Mouse (Mus musculus): ENCODE measurements around the gene Cacna1d. TPM values are rescaled to one million over a fixed set of nuclear protein-coding genes. Genes with fewer than 3 reads are reported as not detected.

The Cacna1d gene
- total and polyA plus RNA-seq, 3 experiments, result 0.04 to 0.66 (median 0.08) TPM

DNA sequence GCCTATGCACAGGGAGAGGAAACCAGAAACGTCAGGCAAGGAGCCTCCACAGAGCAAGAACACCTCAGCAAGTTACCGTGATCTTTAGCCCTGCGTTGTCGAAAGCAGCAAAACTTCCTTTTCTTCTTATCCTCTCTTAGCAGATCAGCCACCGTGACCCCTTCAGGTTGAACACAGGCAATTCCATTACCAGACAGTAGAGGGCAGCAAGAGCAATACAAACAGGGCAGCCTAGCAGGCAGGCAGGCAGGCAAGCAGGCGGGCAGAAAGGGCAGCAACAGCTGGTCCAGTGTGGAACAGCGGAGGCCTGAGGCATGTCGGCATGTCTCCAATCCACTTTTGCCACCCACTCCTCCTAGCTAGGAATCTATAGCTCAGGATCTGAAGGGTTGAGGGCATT is 354.3 kb downstream of the Cacna1d start:
- no peak overlapping the region for H3K4me3 ChIP-seq (replicated peaks in 1 of 3; ENCODE audit: low read depth in 2 of 3, low read length in 2 of 3, poor library complexity in 1 of 3)
- in situ Hi-C loops (cut with MboI; ENCODE audit: low pct_ligation_motif_present, low pct_unique_long_range_greater_than_20kb, low sequenced_read_pairs), result no loop called here
- dilution Hi-C loops (cut with MboI; ENCODE audit: extremely low pct_ligation_motif_present, extremely low pct_unique_long_range_greater_than_20kb, low sequenced_read_pairs), result no loop called here
- TF ChIP-seq ETS1 (conservative IDR thresholded peaks at IDR 0.05; ENCODE audit: low read depth, low read length) (no peak), CTCF (conservative IDR thresholded peaks at IDR 0.05 in 1 of 2, IDR thresholded peaks at IDR 0.05 in 1 of 2; ENCODE audit: low read depth in 2 of 2, low read length in 2 of 2) (peak; percentile 85 to 95), IRF4 (IDR thresholded peaks at IDR 0.05; ENCODE audit: low read depth, low read length) (peak; percentile 52; the same call in 1 of the 2 replicates), SIN3A (IDR thresholded peaks at IDR 0.05; ENCODE audit: low read length) (peak; percentile 57; the same call in 1 of the 2 replicates), ZKSCAN1 (IDR thresholded peaks at IDR 0.05; ENCODE audit: borderline replicate concordance, low read depth, low read length) (no peak), RCOR1 (conservative IDR thresholded peaks at IDR 0.05; ENCODE audit: low read depth, low read length) (0 out of 2 replicates have a peak, but pooled peaks have one; percentile 39), POLR2A (IDR thresholded peaks at IDR 0.05; ENCODE audit: low read depth, low read length) (no peak), MEF2A (IDR thresholded peaks at IDR 0.05; ENCODE audit: borderline replicate concordance, low read depth, low read length) (peak; percentile 68; the same call in 1 of the 2 replicates), PAX5 (IDR thresholded peaks at IDR 0.05; ENCODE audit: low read length) (peak; percentile 90; the same call in 1 of the 2 replicates), USF1 (IDR thresholded peaks at IDR 0.05; ENCODE audit: low read depth, low read length) (no peak), CHD2 (IDR thresholded peaks at IDR 0.05; ENCODE audit: low read length) (no peak), TCF12 (IDR thresholded peaks at IDR 0.05; ENCODE audit: low read depth, low read length) (peak; percentile 58; the same call in 1 of the 2 replicates), JUND (conservative IDR thresholded peaks at IDR 0.05; ENCODE audit: low read depth, low read length) (no peak), MAZ (IDR thresholded peaks at IDR 0.05; ENCODE audit: low read depth, low read length) (0 out of 2 replicates have a peak, but pooled peaks have one; percentile 36), EP300 (IDR thresholded peaks at IDR 0.05; ENCODE audit: low read length) (no peak), POLR2AphosphoS2 (IDR thresholded peaks at IDR 0.05; ENCODE audit: low read depth, low read length) (no peak), MAFK (IDR thresholded peaks at IDR 0.05; ENCODE audit: insufficient replicate concordance, low read length) (no peak; the same call in 1 of the 2 replicates), ZC3H11A (IDR thresholded peaks at IDR 0.05; ENCODE audit: low read depth, low read length) (peak; percentile 95), KAT2A (IDR thresholded peaks at IDR 0.05; ENCODE audit: insufficient replicate concordance, low read length) (no peak), CHD1 (IDR thresholded peaks at IDR 0.05; ENCODE audit: low read depth, low read length) (no peak), NRF1 (IDR thresholded peaks at IDR 0.05; ENCODE audit: low read depth, low read length) (no peak; the same call in 1 of the 2 replicates), NELFE (IDR thresholded peaks at IDR 0.05; ENCODE audit: low read depth, low read length) (peak; percentile 67), JUN (IDR thresholded peaks at IDR 0.05; ENCODE audit: insufficient read depth, low read depth, low read length) (no peak), MXI1 (IDR thresholded peaks at IDR 0.05; ENCODE audit: low read depth, low read length) (peak; percentile 41; the same call in 1 of the 2 replicates), ELF1 (IDR thresholded peaks at IDR 0.05; ENCODE audit: low read depth, low read length) (peak; percentile 23; the same call in 1 of the 2 replicates), TBP (conservative IDR thresholded peaks at IDR 0.05; ENCODE audit: low read depth, low read length) (no peak), RAD21 (IDR thresholded peaks at IDR 0.05; ENCODE audit: low read depth, low read length) (peak; percentile 95), ZMIZ1 (IDR thresholded peaks at IDR 0.05; ENCODE audit: low read depth, low read length) (no peak), ZNF384 (IDR thresholded peaks at IDR 0.05; ENCODE audit: low read depth, low read length) (no peak), HCFC1 (IDR thresholded peaks at IDR 0.05; ENCODE audit: low read depth, low read length) (peak; percentile 17; the same call in 1 of the 2 replicates), USF2 (conservative IDR thresholded peaks at IDR 0.05; ENCODE audit: low read depth, low read length) (no peak), SMC3 (IDR thresholded peaks at IDR 0.05; ENCODE audit: low read depth, low read length) (peak; percentile 98), E2F4 (IDR thresholded peaks at IDR 0.05; ENCODE audit: insufficient replicate concordance, low read depth, low read length) (no peak), UBTF (IDR thresholded peaks at IDR 0.05; ENCODE audit: low read depth, low read length) (0 out of 2 replicates have a peak, but pooled peaks have one; percentile 28), GABPA (IDR thresholded peaks at IDR 0.05; ENCODE audit: insufficient replicate concordance, low read depth, low read length) (no peak), BHLHE40 (IDR thresholded peaks at IDR 0.05; ENCODE audit: low read depth, low read length) (peak; percentile 23; the same call in 1 of the 2 replicates), MYC (IDR thresholded peaks at IDR 0.05; ENCODE audit: low read depth, low read length) (0 out of 2 replicates have a peak, but pooled peaks have one; percentile 15), MAX (IDR thresholded peaks at IDR 0.05; ENCODE audit: low read length) (no peak)
- H3K4me2 ChIP-seq (ENCODE audit: insufficient read depth, low read depth, poor library complexity, severe bottlenecking), result no peak overlapping the region
- H3K27me3 ChIP-seq (replicated peaks), result no peaks in the 10 kb centered on the region
- peaks cover 3 to 33% of the 10 kb centered on the region in 2 experiments for H3K4me1 ChIP-seq (ENCODE audit: control insufficient read depth in 1 of 2, insufficient read depth in 2 of 2)
- no peaks in the 10 kb centered on the region for H3K36me3 ChIP-seq (replicated peaks in 1 of 2; ENCODE audit: control insufficient read depth in 1 of 2, insufficient read depth in 1 of 2, low read length in 1 of 2)
- H3K9ac ChIP-seq (ENCODE audit: insufficient read depth, low read depth), result no peak overlapping the region
- DNase-seq (ENCODE audit: extremely low read depth), result peak; percentile 91
- H3K79me2 ChIP-seq (replicated peaks; ENCODE audit: control insufficient read depth, extremely low read depth, insufficient read depth, poor library complexity, severe bottlenecking), result no peaks in the 10 kb centered on the region
- H3K9me3 ChIP-seq (replicated peaks; ENCODE audit: low read length), result no peaks in the 10 kb centered on the region
- no peak overlapping the region for H3K27ac ChIP-seq (ENCODE audit: insufficient read depth, low read depth)

Data from CH12.LX (cell line).